Mouse (Mus musculus) megakaryocyte-erythroid progenitor cell, adult 5-6 weeks (primary cell): Measurements from ENCODE around the gene 4930455H04Rik. TPM values are rescaled to one million over a fixed set of nuclear protein-coding genes. Genes with fewer than 3 reads are reported as not detected.

Source experiments
- ATAC-seq: replicated peaks from 2 replicates; pipeline ENCODE4 v1.8.0; 2016; ENCODE audit warnings: mild to moderate bottlenecking, inconsistent platforms; ENCODE audit not compliant: severe bottlenecking, poor library complexity, low FRiP score, low TSS enrichment
- total RNA-seq, 2 experiments: library from RNA; stranded (forward) in 1 of 2; stranded (reverse) in 1 of 2; fragments of 200-1000, 215-1000 nt in 1 of 2; fragments of >200 nt in 1 of 2; fragmentation: Nextera tagmentation in 1 of 2; gene quantifications; 2 replicates each; pipeline ENCODE4 v1.2.3; 2014 to 2017

Gene 4930455H04Rik
- total RNA-seq, 2 experiments from 2014 or later: not detected

DNA sequence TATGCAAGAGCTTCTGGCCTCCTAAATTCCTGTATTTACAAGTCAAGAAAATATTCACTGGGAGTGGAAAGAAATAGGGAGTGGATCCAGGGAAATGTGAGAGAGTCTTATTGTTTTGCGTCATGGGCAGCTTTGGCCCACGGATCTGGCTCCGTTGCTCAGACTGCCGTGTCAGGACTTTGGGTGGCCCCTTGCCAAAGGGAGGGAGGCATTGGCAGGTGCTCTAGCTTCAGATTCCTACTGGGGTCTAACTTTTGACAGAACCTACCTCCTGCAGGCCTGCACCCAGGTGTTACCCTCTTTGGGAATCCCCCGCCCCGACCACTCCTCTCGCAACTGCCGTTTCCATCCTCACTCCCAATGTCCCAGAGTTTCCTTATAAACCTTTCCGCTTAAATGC, 3.6 kb upstream of the 4930455H04Rik start:
- ATAC-seq: no peak

GRCm38 (mm10) chr3:116966225-116966624, 1.8 kb upstream of the 4930455H04Rik start:
- peak; percentile 98 for ATAC-seq

GRCm38 (mm10) chr3:116966800-116967199, 1.3 kb upstream of the 4930455H04Rik start:
- no peak for ATAC-seq

DNA sequence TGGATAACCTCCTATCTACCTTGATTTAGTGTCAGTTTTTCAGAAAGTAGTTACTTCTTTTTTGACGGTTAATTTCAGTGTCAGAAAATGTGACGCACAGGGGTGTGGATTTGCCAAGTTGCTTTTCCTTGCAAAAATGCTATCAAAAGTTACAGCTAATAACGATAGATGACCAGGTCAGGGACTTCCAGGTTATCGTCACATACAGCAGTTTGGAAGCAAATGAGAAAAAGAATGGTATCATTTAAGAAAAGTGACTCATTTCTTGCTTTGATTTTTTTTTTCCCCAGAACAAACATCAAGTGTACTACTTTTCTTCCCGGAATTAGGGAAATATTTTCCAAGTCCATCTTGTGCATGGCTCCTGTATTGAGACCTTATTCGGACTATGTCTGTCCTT, 631 bp upstream of the 4930455H04Rik start:
- ATAC-seq: no peak

- peak; percentile 27; the same call in 1 of the 2 replicates for ATAC-seq
Measured at GRCm38 (mm10) chr3:116968540-116968997, 502 bp downstream of the 4930455H04Rik start, which contains the start of gene Palmd. Gene Palmd, minus strand, starts transcription at chr3:116968987.

DNA sequence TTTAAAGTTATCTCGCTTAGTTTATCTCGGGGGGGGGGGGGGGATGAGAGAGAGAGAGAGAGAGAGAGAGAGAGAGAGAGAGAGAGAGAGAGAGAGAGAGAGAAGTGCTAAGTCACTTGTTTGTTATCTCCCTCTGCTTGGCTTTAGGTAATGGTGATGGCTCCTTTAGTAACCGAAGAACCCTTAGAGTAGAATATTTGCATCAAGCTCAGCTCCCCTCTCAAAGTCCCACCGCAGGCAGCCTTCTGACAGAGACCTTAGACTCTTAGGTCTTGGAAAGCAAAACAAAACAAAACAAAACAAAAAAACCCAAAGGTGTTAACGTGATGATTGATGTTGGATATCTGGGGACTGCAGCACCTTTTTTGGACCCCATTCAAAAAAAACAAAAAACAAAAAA, 936 bp downstream of the 4930455H04Rik start:
- ATAC-seq: no peak

GRCm38 (mm10) chr3:116969786-116970185, 1.7 kb downstream of the 4930455H04Rik start:
- no peak for ATAC-seq

GRCm38 (mm10) chr3:116981811-116982575, 13.9 kb downstream of the 4930455H04Rik start:
- peak; percentile 48; the same call in 1 of the 2 replicates for ATAC-seq

DNA sequence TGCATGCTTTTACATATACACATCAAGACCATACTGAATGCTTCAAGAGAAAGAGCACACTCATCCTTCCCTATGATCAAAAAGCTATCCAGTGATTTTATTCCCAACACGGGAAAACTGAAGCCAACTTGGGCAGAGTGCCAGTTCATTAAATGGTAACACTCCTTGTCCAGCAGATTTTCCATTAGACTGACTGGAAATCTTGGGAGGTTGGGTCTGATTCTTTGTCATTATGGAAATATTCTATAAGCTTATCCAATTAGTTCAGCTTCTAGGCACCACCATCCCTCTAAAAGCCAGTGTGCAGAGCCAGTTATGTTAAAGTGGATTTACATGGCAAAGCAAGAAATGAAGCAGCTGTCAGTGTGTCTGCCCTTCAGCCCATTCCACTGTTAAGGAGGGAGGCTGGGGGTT, 17.0 kb downstream of the 4930455H04Rik start:
- no peak for ATAC-seq

DNA sequence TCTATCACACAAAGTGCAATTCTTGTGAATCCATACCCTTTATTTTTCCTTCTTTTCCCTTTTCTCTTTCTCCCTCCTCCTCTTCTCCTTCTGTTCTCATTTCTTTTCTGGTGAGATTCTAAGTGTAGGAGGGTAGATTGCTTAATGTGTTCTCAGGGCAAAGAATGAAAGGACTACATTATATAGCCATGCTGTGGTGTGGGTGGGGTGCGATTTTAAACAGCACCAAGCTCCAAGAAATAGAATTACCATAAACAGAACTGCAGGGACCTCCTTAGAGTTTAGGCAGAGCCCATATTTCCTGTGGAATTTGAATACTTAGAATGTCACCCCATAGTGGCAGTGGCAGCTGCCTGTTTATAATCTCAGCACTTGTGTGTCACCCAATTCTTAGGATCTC, 17.7 kb downstream of the 4930455H04Rik start:
- no peak for ATAC-seq

GRCm38 (mm10) chr3:116986451-116986850, 18.4 kb downstream of the 4930455H04Rik start:
- no peak for ATAC-seq

- no peak for ATAC-seq
Measured at GRCm38 (mm10) chr3:116988221-116988620, 20.2 kb downstream of the 4930455H04Rik start.

DNA sequence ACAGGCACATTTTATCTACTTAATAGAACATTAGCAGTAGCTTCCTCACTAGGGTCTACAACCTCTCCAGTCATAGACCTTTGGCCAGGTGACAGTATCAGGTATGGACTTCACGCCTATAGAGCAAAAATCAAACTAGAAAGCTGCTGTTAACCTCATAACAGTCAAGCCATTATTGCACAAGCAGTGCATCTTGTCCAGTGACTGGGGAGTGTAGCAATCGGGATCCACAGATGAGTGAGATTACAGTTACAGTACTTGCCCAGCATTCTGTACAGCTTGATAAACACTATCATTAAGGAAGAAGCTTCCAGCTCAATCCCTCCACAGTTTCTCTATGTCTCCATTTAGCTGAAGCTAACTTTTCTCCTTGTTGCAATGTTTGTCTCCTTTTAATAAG, 23.1 kb downstream of the 4930455H04Rik start:
- no peak; the same call in 1 of the 2 replicates for ATAC-seq

- ATAC-seq: no peak
Measured at GRCm38 (mm10) chr3:116993011-116993410, 24.9 kb downstream of the 4930455H04Rik start.

- no peak for ATAC-seq
Measured at GRCm38 (mm10) chr3:117001686-117002485, 33.8 kb downstream of the 4930455H04Rik start.

DNA sequence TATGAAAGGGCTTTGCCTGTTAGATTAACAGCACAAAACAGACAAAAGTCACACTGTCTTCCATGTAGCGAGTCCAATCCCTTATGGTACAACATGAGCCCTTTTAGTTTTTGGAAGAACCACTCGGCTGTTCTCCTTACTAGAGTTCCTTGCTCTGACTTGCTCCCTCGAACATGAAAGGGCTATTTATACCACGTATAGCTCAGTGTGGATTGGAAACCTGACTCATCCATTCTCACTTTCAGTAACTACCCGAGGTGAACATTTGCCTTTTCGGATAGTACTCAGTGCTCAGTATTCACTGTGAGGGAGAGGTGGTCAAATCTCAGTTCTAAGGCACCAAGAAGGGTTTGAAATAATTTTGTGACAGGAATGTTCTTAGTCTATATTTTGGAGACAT, 35.3 kb downstream of the 4930455H04Rik start:
- no peak for ATAC-seq

GRCm38 (mm10) chr3:117006636-117007035, 38.6 kb downstream of the 4930455H04Rik start:
- no peak for ATAC-seq

- ATAC-seq: no peak
Measured at GRCm38 (mm10) chr3:117007340-117007739, 39.3 kb downstream of the 4930455H04Rik start.

DNA sequence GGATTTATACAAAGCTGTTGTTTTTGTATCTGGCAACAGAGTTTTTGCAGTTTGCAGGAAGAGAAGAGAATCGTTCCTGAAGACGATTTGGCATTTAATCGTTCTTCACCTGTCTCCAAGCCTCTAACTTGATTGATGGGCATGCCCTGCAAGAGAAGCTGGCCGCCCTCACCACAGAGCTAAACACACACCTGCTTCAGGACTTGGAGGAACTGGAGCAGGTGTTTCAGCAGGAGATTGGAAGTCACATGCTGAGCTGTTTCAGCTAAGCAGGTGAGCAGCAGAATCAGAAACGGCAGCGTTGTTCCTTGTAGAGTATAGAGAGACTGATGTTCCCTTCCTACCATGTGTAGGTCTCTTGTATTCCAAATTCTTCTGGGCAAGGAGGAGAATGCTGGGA, 42.1 kb downstream of the 4930455H04Rik start:
- no peak for ATAC-seq

DNA sequence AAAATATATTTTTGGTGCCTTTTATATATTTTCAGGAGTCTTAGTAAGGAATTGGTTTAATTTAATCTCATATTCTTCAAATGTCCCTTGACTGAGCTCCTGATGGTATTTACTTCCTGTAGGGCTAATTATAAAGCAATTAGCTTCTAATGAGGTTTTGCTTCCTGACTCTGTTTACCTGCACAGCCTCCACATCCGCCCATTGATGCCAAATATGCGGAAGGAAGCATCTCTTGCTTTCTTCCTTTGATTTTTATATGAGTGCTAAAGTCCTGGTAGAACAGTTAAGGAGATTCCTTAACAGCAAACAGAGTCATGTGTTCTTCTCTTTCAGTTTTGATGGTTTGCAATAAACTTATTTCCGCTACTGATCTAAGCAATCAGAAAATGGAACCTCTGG, 52.3 kb downstream of the 4930455H04Rik start:
- no peak for ATAC-seq
